Mouse (Mus musculus): ENCODE data around the gene Mup10.
"Not testable (repeated sequence)": the region's sequence is repeated elsewhere in the genome, so short reads cannot be mapped to it uniquely, and the experiment has no call there.

GRCm38 (mm10) chr4:60582099-60582498 is at the start of gene Mup10:
- not testable (repeated sequence) for TF ChIP-seq CTCF (IDR thresholded peaks at IDR 0.05; ENCODE audit: insufficient read depth, low read length); POLR2A (IDR thresholded peaks at IDR 0.05; ENCODE audit: borderline replicate concordance, extremely low read depth, low read depth, low read length)
